Mouse (Mus musculus) neural tube, embryonic 13.5 days (tissue): ENCODE measurements at regions not wholly inside any gene's neighbourhood (a gene's known extent, or its start where the extent isn't known, plus 50 kb on each side); places are given as distances from the start of the nearest gene placed in this dataset.

Experiments used
- ATAC-seq: fragments of 200-750 bp; cut with Nextera tagmentation; 2 replicates; pipeline ENCODE4 v1.8.0; 2017; ENCODE audit warnings: low read depth, mild to moderate bottlenecking, moderate TSS enrichment, moderate library complexity
- H3K27ac ChIP-seq: fragments of 300-500 bp; sonication (generic); replicated peaks from 2 replicates; pipeline ENCODE4 v1.5.1; 2015; ENCODE audit warnings: moderate library complexity, mild to moderate bottlenecking, inconsistent platforms
- H3K27me3 ChIP-seq: fragments of 300-500 bp; sonication (generic); 2 replicates; pipeline ENCODE4 v1.6.1; 2015; ENCODE audit warnings: mild to moderate bottlenecking, inconsistent platforms
- H3K36me3 ChIP-seq: fragments of 300-500 bp; sonication (generic); 2 replicates; pipeline ENCODE4 v1.6.1; 2015; ENCODE audit warnings: mild to moderate bottlenecking, inconsistent platforms
- H3K4me1 ChIP-seq: fragments of 300-500 bp; sonication (generic); replicated peaks from 2 replicates; pipeline ENCODE4 v1.6.1; 2015; ENCODE audit warnings: inconsistent platforms
- H3K4me2 ChIP-seq: fragments of 300-500 bp; sonication (generic); 2 replicates; pipeline ENCODE4 v1.6.1; 2015; ENCODE audit warnings: inconsistent platforms, mild to moderate bottlenecking, moderate library complexity
- H3K4me3 ChIP-seq: fragments of 300-500 bp; sonication (generic); 2 replicates; pipeline ENCODE4 v1.5.1; 2015; ENCODE audit warnings: mild to moderate bottlenecking, inconsistent platforms
- H3K9ac ChIP-seq: fragments of 300-500 bp; sonication (generic); 2 replicates; pipeline ENCODE4 v1.6.1; 2015; ENCODE audit warnings: moderate library complexity, mild to moderate bottlenecking, inconsistent platforms
- H3K9me3 ChIP-seq: fragments of 300-500 bp; sonication (generic); 2 replicates; pipeline ENCODE4 v1.6.1; 2016; ENCODE audit warnings: inconsistent platforms
- WGBS: fragments of 180-500 bp; shearing (Covaris S2); methylation state at CpG from one replicate; pipeline ENCODE4 v1.1.7; 2015; 5-methylcytosine and 5-hydroxymethylcytosine counted together

GRCm38 (mm10) chr3:19425322-19425721 is 203.2 kb downstream of the 1700064H15Rik start:
- Histone ChIP-seq H3K36me3 (no peaks in the 10 kb centered on the region), H3K4me2 (no peak overlapping the region), H3K4me1 (no peaks in the 10 kb centered on the region), H3K27me3 (no peaks in the 10 kb centered on the region), H3K9me3 (no peaks in the 10 kb centered on the region), H3K9ac (no peak overlapping the region), H3K27ac (no peak overlapping the region), H3K4me3 (no peak overlapping the region)
- 96% methylated on average over 1 of the region's 1 CpGs for WGBS
- no peak for ATAC-seq

DNA sequence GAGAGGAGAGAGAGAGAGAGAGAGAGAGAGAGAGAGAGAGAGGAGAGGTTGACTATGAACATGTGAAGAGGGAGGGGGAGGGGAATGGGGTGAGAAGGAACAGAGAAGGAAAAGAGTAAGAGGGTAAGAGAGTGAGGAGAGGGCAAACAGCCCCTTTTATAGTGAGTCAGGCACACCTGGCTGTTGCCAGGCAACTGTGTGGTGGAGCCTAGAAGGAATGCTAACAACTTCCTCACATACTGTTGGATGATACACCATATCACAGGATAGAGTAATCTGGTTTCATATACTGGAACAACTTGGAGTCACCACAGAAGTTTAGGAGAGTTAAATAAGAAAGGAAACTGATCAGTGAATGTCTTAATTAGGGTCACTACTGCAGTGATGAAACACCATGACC is 204.1 kb downstream of the 1700064H15Rik start:
- no peak for ATAC-seq
- H3K4me3 ChIP-seq, result no peak overlapping the region
- H3K9ac ChIP-seq, result no peak overlapping the region
- no peaks in the 10 kb centered on the region for H3K4me1 ChIP-seq
- H3K4me2 ChIP-seq, result no peak overlapping the region
- H3K9me3 ChIP-seq, result no peaks in the 10 kb centered on the region
- no peaks in the 10 kb centered on the region for H3K36me3 ChIP-seq
- H3K27me3 ChIP-seq, result no peaks in the 10 kb centered on the region
- H3K27ac ChIP-seq, result no peak overlapping the region

GRCm38 (mm10) chr3:19421430-19421944 is 207.0 kb downstream of the 1700064H15Rik start:
- no peak for ATAC-seq
- Histone ChIP-seq H3K9ac (no peak overlapping the region), H3K27me3 (no peaks in the 10 kb centered on the region), H3K4me1 (no peaks in the 10 kb centered on the region), H3K4me2 (no peak overlapping the region), H3K4me3 (no peak overlapping the region), H3K9me3 (no peaks in the 10 kb centered on the region), H3K36me3 (no peaks in the 10 kb centered on the region), H3K27ac (no peak overlapping the region)
- 88% methylated on average over 1 of the region's 1 CpGs for WGBS

DNA sequence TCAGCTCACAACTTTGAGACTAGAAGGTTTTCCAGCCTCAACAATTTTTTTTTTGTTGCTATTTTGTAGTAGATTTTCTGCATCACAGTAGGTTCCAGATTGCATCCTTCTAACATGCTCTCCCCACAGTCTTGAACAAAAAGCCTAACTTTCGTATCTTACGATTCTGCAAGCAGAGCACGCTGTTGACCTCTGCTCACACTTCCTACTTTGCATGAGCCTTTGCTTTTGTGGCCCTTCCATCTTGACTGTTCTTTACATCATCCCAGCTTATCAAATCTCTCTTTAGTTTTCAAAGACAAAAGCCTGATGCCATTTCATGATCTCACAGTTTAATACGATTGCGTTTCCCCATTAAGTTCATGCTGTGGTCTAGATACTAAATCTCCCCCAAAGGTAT is 207.6 kb downstream of the 1700064H15Rik start:
- no peak for ATAC-seq
- no peak overlapping the region for H3K27ac ChIP-seq
- no peak overlapping the region for H3K9ac ChIP-seq
- no peaks in the 10 kb centered on the region for H3K4me1 ChIP-seq
- no peaks in the 10 kb centered on the region for H3K9me3 ChIP-seq
- H3K27me3 ChIP-seq, result no peaks in the 10 kb centered on the region
- no peaks in the 10 kb centered on the region for H3K36me3 ChIP-seq
- H3K4me2 ChIP-seq, result no peak overlapping the region
- no peak overlapping the region for H3K4me3 ChIP-seq
- WGBS, result 94% methylated on average over 5 of the region's 5 CpGs

- H3K9me3 ChIP-seq, result no peaks in the 10 kb centered on the region
- H3K4me1 ChIP-seq, result peaks cover 9% of the 10 kb centered on the region
- H3K4me3 ChIP-seq, result no peak overlapping the region
- WGBS, result 67% methylated on average over 3 of the region's 3 CpGs
- no peak for ATAC-seq
- H3K27ac ChIP-seq, result no peak overlapping the region
- H3K36me3 ChIP-seq, result no peaks in the 10 kb centered on the region
- H3K4me2 ChIP-seq, result no peak overlapping the region
- no peaks in the 10 kb centered on the region for H3K27me3 ChIP-seq
- no peak overlapping the region for H3K9ac ChIP-seq
These were observed 217.4 kb downstream of the 1700064H15Rik start for GRCm38 (mm10) chr3:19410938-19411515.

GRCm38 (mm10) chr3:19408283-19408682 is 220.2 kb downstream of the 1700064H15Rik start:
- Histone ChIP-seq H3K27ac (no peak overlapping the region), H3K36me3 (no peaks in the 10 kb centered on the region), H3K9me3 (no peaks in the 10 kb centered on the region), H3K4me2 (no peak overlapping the region), H3K9ac (no peak overlapping the region), H3K27me3 (no peaks in the 10 kb centered on the region), H3K4me1 (peaks cover 9% of the 10 kb centered on the region), H3K4me3 (no peak overlapping the region)
- WGBS, result 71% methylated on average over 2 of the region's 2 CpGs
- ATAC-seq, result no peak

GRCm38 (mm10) chr3:19407591-19408090 is 220.8 kb downstream of the 1700064H15Rik start:
- no peaks in the 10 kb centered on the region for H3K36me3 ChIP-seq
- H3K4me1 ChIP-seq, result peaks cover 9% of the 10 kb centered on the region
- H3K9ac ChIP-seq, result no peak overlapping the region
- H3K4me2 ChIP-seq, result no peak overlapping the region
- WGBS, result 87% methylated on average over 2 of the region's 2 CpGs
- no peak for ATAC-seq
- no peaks in the 10 kb centered on the region for H3K9me3 ChIP-seq
- H3K27ac ChIP-seq, result no peak overlapping the region
- no peak overlapping the region for H3K4me3 ChIP-seq
- H3K27me3 ChIP-seq, result no peaks in the 10 kb centered on the region

DNA sequence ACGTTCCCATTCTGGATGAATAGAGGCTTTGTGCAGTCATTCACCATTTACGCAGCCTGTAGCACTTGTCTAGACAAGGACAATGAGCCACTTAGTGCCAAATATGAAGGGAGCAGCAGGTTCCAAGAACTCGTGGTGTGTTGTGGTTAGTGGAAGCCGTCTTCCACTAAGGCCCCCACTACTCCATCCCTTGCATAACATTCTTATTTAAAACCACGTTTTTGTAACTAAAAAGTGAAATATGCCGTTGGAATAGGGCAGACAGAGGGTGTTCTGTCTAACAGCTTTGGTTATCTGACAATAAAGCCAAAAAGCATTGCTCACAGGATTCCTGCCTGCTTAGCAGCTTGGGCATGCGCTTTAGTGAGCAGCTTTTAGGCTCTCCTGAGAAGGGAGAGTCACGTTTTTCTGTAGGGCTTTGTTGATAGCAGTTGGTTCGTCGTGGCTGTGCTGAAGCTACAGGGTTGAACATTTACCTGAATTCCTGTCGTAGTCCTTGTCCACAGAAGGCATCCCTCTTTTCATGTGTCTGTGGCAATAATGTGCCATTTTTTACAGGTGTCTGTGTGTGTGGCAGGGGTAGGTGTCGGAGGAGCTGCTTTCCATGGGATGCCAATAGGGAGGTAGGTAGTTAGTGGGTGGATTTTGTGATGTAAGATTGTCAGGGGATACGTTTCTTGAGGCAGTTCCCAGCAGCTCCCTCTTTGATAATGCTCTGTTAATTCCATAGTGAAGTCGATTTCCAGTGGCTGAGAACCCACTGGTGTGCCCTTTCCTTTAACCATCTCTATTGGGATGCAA is 221.9 kb downstream of the 1700064H15Rik start:
- 28% methylated on average over 14 of the region's 14 CpGs for WGBS
- H3K36me3 ChIP-seq, result no peaks in the 10 kb centered on the region
- no peaks in the 10 kb centered on the region for H3K9me3 ChIP-seq
- no peak overlapping the region for H3K27ac ChIP-seq
- peaks cover 9% of the 10 kb centered on the region for H3K4me1 ChIP-seq
- peak; percentile 86 for ATAC-seq
- H3K27me3 ChIP-seq, result no peaks in the 10 kb centered on the region
- H3K4me2 ChIP-seq, result peak overlapping the region; percentile 39
- H3K9ac ChIP-seq, result no peak overlapping the region
- H3K4me3 ChIP-seq, result peak overlapping the region; percentile 3; the same call in 1 of the 2 replicates

DNA sequence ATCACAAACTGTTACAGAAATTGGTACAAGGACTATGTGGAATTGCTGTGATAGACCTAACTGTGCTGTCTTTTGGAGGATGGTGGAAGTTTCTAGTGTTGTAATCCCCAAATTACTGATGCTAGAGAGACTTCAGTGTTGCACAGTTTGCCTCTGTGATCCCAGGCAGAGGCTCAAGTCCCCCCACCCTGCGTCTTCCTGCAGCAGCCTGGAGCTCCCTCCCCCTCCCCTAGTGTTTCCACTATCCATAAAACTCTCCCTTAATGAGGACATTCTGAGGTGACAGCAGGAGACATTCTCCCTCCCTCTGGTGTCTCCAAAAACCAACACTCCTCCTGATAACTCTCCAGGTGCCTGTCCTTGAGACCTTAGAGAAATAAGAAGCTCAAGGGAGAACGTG is 242.8 kb downstream of the 1700064H15Rik start:
- Histone ChIP-seq H3K4me3 (no peak overlapping the region), H3K27ac (no peak overlapping the region), H3K9me3 (no peaks in the 10 kb centered on the region), H3K9ac (no peak overlapping the region), H3K36me3 (no peaks in the 10 kb centered on the region), H3K4me1 (no peaks in the 10 kb centered on the region), H3K27me3 (no peaks in the 10 kb centered on the region), H3K4me2 (no peak overlapping the region)
- WGBS, result 6% methylated on average over 2 of the region's 2 CpGs
- ATAC-seq, result no peak

- H3K9me3 ChIP-seq, result no peaks in the 10 kb centered on the region
- no peak overlapping the region for H3K4me3 ChIP-seq
- H3K4me2 ChIP-seq, result no peak overlapping the region
- no peaks in the 10 kb centered on the region for H3K36me3 ChIP-seq
- H3K27ac ChIP-seq, result no peak overlapping the region
- no peaks in the 10 kb centered on the region for H3K27me3 ChIP-seq
- no peaks in the 10 kb centered on the region for H3K4me1 ChIP-seq
- 84% methylated on average over 1 of the region's 1 CpGs for WGBS
- H3K9ac ChIP-seq, result no peak overlapping the region
- no peak for ATAC-seq
These were observed 259.5 kb downstream of the 1700064H15Rik start for GRCm38 (mm10) chr3:19368998-19369397.

DNA sequence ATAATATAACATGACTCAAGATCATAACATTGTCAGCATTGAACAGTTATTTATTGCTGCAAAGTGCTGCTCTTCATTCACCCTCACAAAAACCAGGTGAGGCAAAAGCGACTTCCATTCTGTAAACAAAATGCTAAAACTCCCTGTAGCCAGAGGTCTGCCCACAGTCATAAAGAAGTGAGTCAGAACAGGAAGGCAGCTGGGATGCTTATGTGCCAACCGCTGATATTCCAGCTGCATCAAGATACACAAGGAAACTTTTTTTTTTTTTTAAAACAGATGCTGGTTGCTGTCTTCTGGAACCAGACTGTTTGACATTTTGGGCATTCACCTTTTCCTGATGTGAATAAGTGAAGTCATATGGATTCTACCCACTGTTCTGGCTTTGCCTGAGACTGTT is 260.7 kb downstream of the 1700064H15Rik start:
- no peak overlapping the region for H3K4me3 ChIP-seq
- WGBS, result 72% methylated on average over 2 of the region's 2 CpGs

More for the DNA sequence above, 260.7 kb downstream of the 1700064H15Rik start:
- H3K4me2 ChIP-seq, result no peak overlapping the region
- H3K9me3 ChIP-seq, result no peaks in the 10 kb centered on the region
- ATAC-seq, result no peak
- H3K9ac ChIP-seq, result no peak overlapping the region
- no peak overlapping the region for H3K27ac ChIP-seq
- H3K27me3 ChIP-seq, result no peaks in the 10 kb centered on the region
- no peaks in the 10 kb centered on the region for H3K4me1 ChIP-seq
- H3K36me3 ChIP-seq, result no peaks in the 10 kb centered on the region
